Mouse (Mus musculus): ENCODE data around the gene Ctnnb1. TPM values are rescaled to one million over a fixed set of nuclear protein-coding genes. Genes with fewer than 3 reads are reported as not detected.

The Ctnnb1 gene
- polyA plus RNA-seq, 1 experiment from 2014 or later: 383 TPM

DNA sequence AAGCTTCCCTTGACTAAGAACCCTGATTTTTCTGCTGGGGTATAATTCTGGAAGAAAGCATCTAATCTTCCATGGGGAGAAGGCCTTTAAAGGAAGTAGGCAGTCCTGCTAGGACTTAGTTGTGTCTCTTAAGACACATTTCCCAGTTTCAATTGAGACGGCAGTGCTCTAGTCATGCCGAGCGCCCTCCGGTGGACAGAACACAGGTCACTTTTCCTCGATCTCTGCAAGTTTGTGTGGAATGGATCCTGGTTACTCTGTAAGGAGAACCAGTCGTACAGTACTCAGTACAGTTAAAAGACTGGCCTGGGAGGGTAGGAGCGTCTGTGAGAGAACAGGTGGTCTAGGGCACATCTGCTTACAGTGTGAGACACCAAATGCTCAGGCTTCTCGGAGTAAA is 7.3 kb downstream of the Ctnnb1 start:
- H3K36me3 ChIP-seq (ENCODE audit: insufficient read depth, low read length): no peaks in the 10 kb centered on the region
- no peaks in the 10 kb centered on the region for H3K27me3 ChIP-seq (replicated peaks; ENCODE audit: insufficient read depth, low read length)
- H3K9me3 ChIP-seq (ENCODE audit: low read length): no peaks in the 10 kb centered on the region
- H3K4me2 ChIP-seq (replicated peaks; ENCODE audit: low read depth, low read length): peak overlapping the region; percentile 74
- no peak for ATAC-seq
- peak overlapping the region; percentile 98 for H3K27ac ChIP-seq (ENCODE audit: low read length)
- 0 out of 2 replicates have a peak overlapping the region, but pooled peaks have one; percentile 1 for H3K9ac ChIP-seq (replicated peaks; ENCODE audit: low read depth)
- H3K4me3 ChIP-seq (ENCODE audit: low read depth, low read length): peak overlapping the region; percentile 87
- TF ChIP-seq CTCF (IDR thresholded peaks at IDR 0.05): peak; percentile 87
- no peak for TF ChIP-seq EP300 (IDR thresholded peaks at IDR 0.05)
- peak; percentile 88 for DNase-seq (ENCODE audit: low spot score)
- peaks cover 31% of the 10 kb centered on the region for H3K4me1 ChIP-seq (ENCODE audit: insufficient read depth, low read depth, low read length)
- WGBS: 7% methylated on average over 8 of the region's 8 CpGs

DNA sequence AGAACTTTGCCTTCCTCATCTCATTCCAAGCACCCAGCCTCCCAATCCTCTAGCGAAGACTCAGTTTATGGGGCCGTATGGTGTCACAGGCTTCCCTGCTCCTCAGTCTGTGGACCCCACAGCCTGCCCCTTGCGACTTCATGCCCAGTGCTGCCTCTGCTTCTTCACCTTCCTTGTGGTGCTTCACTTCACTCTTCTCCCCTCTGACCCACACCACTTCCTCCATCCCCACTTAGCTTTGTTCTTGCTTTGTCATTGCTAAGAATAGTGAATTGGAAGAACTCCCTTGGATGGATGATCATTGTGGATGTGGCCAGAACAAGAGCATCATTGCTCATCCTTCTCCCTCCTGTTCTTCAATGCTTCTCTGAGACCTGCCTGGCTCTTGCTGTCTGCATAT is 11.8 kb downstream of the Ctnnb1 start:
- H3K9ac ChIP-seq (replicated peaks; ENCODE audit: low read depth): no peak overlapping the region
- 0 out of 2 replicates have a peak overlapping the region, but pooled peaks have one; percentile 16 for H3K27ac ChIP-seq (ENCODE audit: low read length)
- no peaks in the 10 kb centered on the region for H3K9me3 ChIP-seq (ENCODE audit: low read length)
- H3K36me3 ChIP-seq (ENCODE audit: insufficient read depth, low read length): no peaks in the 10 kb centered on the region
- ATAC-seq (no peak), DNase-seq (ENCODE audit: low spot score) (no peak)
- H3K4me1 ChIP-seq (ENCODE audit: insufficient read depth, low read depth, low read length): peaks cover 40% of the 10 kb centered on the region
- H3K4me2 ChIP-seq (replicated peaks; ENCODE audit: low read depth, low read length): no peak overlapping the region
- no peaks in the 10 kb centered on the region for H3K27me3 ChIP-seq (replicated peaks; ENCODE audit: insufficient read depth, low read length)
- no peak for TF ChIP-seq EP300 (IDR thresholded peaks at IDR 0.05)
- TF ChIP-seq CTCF (IDR thresholded peaks at IDR 0.05): no peak
- 79% methylated on average over 3 of the region's 3 CpGs for WGBS
- no peak overlapping the region for H3K4me3 ChIP-seq (ENCODE audit: low read depth, low read length)

DNA sequence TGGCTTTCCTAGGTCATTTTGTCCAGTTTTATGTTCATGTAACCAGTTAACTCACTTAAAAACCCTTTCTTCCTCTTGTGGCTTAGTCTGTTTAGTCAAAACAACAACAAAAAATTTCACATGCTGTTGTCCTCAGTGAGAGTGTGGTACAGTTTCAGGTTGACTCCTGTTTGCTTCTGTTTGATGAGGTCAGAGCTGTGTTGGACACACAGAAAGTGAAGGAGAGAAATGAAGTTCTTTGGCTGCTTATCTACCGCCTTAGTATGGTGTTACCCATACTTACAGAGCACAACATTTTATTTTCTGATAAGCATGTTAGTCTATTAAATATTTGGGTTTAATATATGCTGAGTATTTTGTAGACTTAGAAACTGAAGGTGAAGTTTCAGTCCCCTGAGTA is 14.7 kb downstream of the Ctnnb1 start:
- no peak for TF ChIP-seq EP300 (IDR thresholded peaks at IDR 0.05)
- TF ChIP-seq CTCF (IDR thresholded peaks at IDR 0.05): no peak
- no peak overlapping the region for H3K4me3 ChIP-seq (ENCODE audit: low read depth, low read length)
- H3K4me2 ChIP-seq (replicated peaks; ENCODE audit: low read depth, low read length): no peak overlapping the region
- 46% methylated on average over 1 of the region's 1 CpGs for WGBS
- no peaks in the 10 kb centered on the region for H3K36me3 ChIP-seq (ENCODE audit: insufficient read depth, low read length)
- H3K4me1 ChIP-seq (ENCODE audit: insufficient read depth, low read depth, low read length): peaks cover 29% of the 10 kb centered on the region
- H3K27me3 ChIP-seq (replicated peaks; ENCODE audit: insufficient read depth, low read length): no peaks in the 10 kb centered on the region
- no peaks in the 10 kb centered on the region for H3K9me3 ChIP-seq (ENCODE audit: low read length)
- ATAC-seq (no peak), DNase-seq (ENCODE audit: low spot score) (no peak)
- H3K9ac ChIP-seq (replicated peaks; ENCODE audit: low read depth): no peak overlapping the region
- H3K27ac ChIP-seq (ENCODE audit: low read length): no peak overlapping the region

DNA sequence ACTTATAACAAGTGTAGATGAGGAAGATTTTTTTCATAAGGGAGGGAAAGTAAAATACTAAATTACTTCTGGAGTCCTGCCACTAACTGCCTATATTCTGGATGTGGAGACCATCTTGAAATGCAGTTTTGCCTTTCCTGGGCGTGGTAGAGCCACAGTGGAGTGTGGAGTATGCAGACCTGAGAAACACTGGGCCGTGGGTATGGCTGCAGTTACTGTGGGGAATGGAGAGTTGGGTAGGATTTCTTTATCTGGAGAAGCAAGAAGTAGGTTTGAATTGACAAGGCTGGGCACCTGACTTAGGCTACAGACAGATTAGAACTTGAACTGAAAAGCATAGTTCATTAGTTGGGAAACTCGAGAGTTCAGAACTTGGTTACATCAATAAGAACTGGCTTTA is 15.2 kb downstream of the Ctnnb1 start:
- Histone ChIP-seq H3K4me3 (ENCODE audit: low read depth, low read length) (no peak overlapping the region), H3K9me3 (ENCODE audit: low read length) (no peaks in the 10 kb centered on the region), H3K27me3 (replicated peaks; ENCODE audit: insufficient read depth, low read length) (no peaks in the 10 kb centered on the region), H3K4me1 (ENCODE audit: insufficient read depth, low read depth, low read length) (peaks cover 29% of the 10 kb centered on the region), H3K36me3 (ENCODE audit: insufficient read depth, low read length) (no peaks in the 10 kb centered on the region), H3K27ac (ENCODE audit: low read length) (no peak overlapping the region), H3K4me2 (replicated peaks; ENCODE audit: low read depth, low read length) (no peak overlapping the region), H3K9ac (replicated peaks; ENCODE audit: low read depth) (no peak overlapping the region)
- ATAC-seq (no peak), DNase-seq (ENCODE audit: low spot score) (no peak)
- TF ChIP-seq EP300 (IDR thresholded peaks at IDR 0.05) (no peak), CTCF (IDR thresholded peaks at IDR 0.05) (no peak)
- 39% methylated on average over 3 of the region's 3 CpGs for WGBS

DNA sequence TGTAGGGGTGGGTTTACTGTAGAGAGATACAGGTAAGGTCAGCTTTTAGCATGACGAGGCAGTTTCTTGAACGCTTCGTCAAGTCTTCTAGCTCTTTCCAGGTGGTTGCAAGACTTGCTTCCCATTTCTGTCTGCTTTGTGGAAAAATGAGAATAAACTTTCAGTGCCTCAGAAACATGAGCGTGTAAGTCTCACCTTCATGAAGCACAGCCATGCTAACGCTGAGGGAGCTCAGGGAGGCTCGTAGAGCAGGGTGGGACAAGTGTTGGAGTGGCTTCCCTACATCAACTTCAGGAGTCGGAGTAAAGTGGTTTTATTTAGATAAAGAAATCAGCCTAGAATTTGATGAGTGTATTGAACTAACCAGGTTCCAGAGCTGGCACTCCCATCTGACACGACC is 17.1 kb downstream of the Ctnnb1 start:
- DNase-seq (ENCODE audit: low spot score) (no peak), ATAC-seq (no peak)
- no peak overlapping the region for H3K4me3 ChIP-seq (ENCODE audit: low read depth, low read length)
- no peak overlapping the region for H3K27ac ChIP-seq (ENCODE audit: low read length)
- H3K36me3 ChIP-seq (ENCODE audit: insufficient read depth, low read length): peaks cover 11% of the 10 kb centered on the region; the same call in 1 of the 2 replicates
- no peaks in the 10 kb centered on the region for H3K27me3 ChIP-seq (replicated peaks; ENCODE audit: insufficient read depth, low read length)
- peaks cover 17% of the 10 kb centered on the region for H3K4me1 ChIP-seq (ENCODE audit: insufficient read depth, low read depth, low read length)
- TF ChIP-seq EP300 (IDR thresholded peaks at IDR 0.05) (no peak), CTCF (IDR thresholded peaks at IDR 0.05) (no peak)
- H3K9ac ChIP-seq (replicated peaks; ENCODE audit: low read depth): no peak overlapping the region
- no peaks in the 10 kb centered on the region for H3K9me3 ChIP-seq (ENCODE audit: low read length)
- no peak overlapping the region for H3K4me2 ChIP-seq (replicated peaks; ENCODE audit: low read depth, low read length)
- WGBS: 47% methylated on average over 8 of the region's 8 CpGs

DNA sequence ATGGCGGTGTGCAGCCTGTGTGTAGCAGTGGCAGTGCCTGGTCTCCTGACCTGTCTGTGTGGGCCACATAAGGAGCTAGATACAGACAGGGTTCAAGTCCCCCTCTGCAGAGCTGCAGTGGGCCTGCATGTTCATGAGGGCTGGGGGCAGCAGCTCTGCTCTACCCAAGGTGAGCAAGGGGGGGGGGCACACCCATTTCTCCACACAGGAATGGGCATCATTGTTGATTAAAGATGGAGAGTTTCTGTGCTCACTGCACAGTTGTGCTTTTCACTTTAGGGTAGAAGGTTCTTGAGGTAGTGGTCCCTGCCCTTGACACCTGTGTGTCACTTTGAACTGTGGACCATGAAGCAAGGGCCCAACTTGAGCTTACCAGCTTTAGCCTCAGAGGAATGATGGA is 19.8 kb downstream of the Ctnnb1 start:
- H3K36me3 ChIP-seq (ENCODE audit: insufficient read depth, low read length): peaks cover 38% of the 10 kb centered on the region
- TF ChIP-seq EP300 (IDR thresholded peaks at IDR 0.05) (no peak), CTCF (IDR thresholded peaks at IDR 0.05) (no peak)
- ATAC-seq: no peak
- H3K9ac ChIP-seq (replicated peaks; ENCODE audit: low read depth): no peak overlapping the region
- no peak overlapping the region for H3K4me2 ChIP-seq (replicated peaks; ENCODE audit: low read depth, low read length)
- H3K27me3 ChIP-seq (replicated peaks; ENCODE audit: insufficient read depth, low read length): no peaks in the 10 kb centered on the region
- no peak for DNase-seq (ENCODE audit: low spot score)
- H3K4me1 ChIP-seq (ENCODE audit: insufficient read depth, low read depth, low read length): peaks cover 15% of the 10 kb centered on the region
- H3K9me3 ChIP-seq (ENCODE audit: low read length): no peaks in the 10 kb centered on the region
- no peak overlapping the region for H3K27ac ChIP-seq (ENCODE audit: low read length)
- 89% methylated on average over 1 of the region's 1 CpGs for WGBS
- no peak overlapping the region for H3K4me3 ChIP-seq (ENCODE audit: low read depth, low read length)

DNA sequence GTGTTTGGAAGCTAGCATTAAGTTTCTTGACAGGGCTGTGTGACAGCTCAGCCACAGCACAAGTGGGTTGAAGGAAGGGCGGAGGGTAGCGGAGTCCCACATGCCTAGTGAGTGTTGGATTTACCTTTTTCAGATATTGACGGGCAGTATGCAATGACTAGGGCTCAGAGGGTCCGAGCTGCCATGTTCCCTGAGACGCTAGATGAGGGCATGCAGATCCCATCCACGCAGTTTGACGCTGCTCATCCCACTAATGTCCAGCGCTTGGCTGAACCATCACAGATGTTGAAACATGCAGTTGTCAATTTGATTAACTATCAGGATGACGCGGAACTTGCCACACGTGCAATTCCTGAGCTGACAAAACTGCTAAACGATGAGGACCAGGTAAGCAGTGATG is 21.7 kb downstream of the Ctnnb1 start:
- H3K27me3 ChIP-seq (replicated peaks; ENCODE audit: insufficient read depth, low read length): no peaks in the 10 kb centered on the region
- no peak overlapping the region for H3K27ac ChIP-seq (ENCODE audit: low read length)
- no peak overlapping the region for H3K4me3 ChIP-seq (ENCODE audit: low read depth, low read length)
- TF ChIP-seq CTCF (IDR thresholded peaks at IDR 0.05) (no peak), EP300 (IDR thresholded peaks at IDR 0.05) (no peak)
- ATAC-seq (no peak), DNase-seq (ENCODE audit: low spot score) (no peak)
- H3K9ac ChIP-seq (replicated peaks; ENCODE audit: low read depth): no peak overlapping the region
- peaks cover 7% of the 10 kb centered on the region; the same call in 1 of the 2 replicates for H3K4me1 ChIP-seq (ENCODE audit: insufficient read depth, low read depth, low read length)
- 84% methylated on average over 12 of the region's 12 CpGs for WGBS
- peaks cover 56% of the 10 kb centered on the region for H3K36me3 ChIP-seq (ENCODE audit: insufficient read depth, low read length)
- H3K9me3 ChIP-seq (ENCODE audit: low read length): no peaks in the 10 kb centered on the region
- no peak overlapping the region for H3K4me2 ChIP-seq (replicated peaks; ENCODE audit: low read depth, low read length)
